Mouse (Mus musculus): ENCODE data around the gene Myh14.

GRCm38 (mm10) chr7:44708574-44708973, 37.9 kb upstream of the Myh14 start, which contains the start of gene Izumo2:
- no peak for TF ChIP-seq POLR2A (IDR thresholded peaks at IDR 0.05; ENCODE audit: borderline replicate concordance, low read depth, low read length)
- no peak for TF ChIP-seq CTCF (IDR thresholded peaks at IDR 0.05; ENCODE audit: low read depth, low read length)
